Mouse (Mus musculus) brain, embryonic 14.5 days (tissue): ENCODE data around the gene Tnp2.

Experiments
- CTCF ChIP-seq: fragments of 200-500 bp; IDR thresholded peaks from 2 replicates; pipeline ENCODE4 v1.5.1; 2012; ENCODE audit warnings: inconsistent platforms, mild to moderate bottlenecking, moderate library complexity, borderline replicate concordance; ENCODE audit not compliant: insufficient read depth, insufficient read length; ENCODE audit errors: extremely low read depth
- POLR2A ChIP-seq: fragments of 200-500 bp; IDR thresholded peaks from 2 replicates; pipeline ENCODE4 v1.6.1; 2012; ENCODE audit warnings: mild to moderate bottlenecking, inconsistent platforms, borderline replicate concordance; ENCODE audit not compliant: poor library complexity, insufficient read depth, insufficient read length, severe bottlenecking; ENCODE audit errors: extremely low read depth

- TF ChIP-seq CTCF (no peak), POLR2A (no peak)
Measured at GRCm38 (mm10) chr16:10773543-10773942, 14.9 kb downstream of the Tnp2 start.
